Mouse (Mus musculus): ENCODE data around the gene Arhgap11a.

Arhgap11a gene

GRCm38 (mm10) chr2:113817681-113818606 lies 30.5 kb downstream of the Arhgap11a start:
- DNase-seq (ENCODE audit: low spot score), result no peak

GRCm38 (mm10) chr2:113807640-113808039 lies 40.8 kb downstream of the Arhgap11a start:
- peak; percentile 78 for DNase-seq (ENCODE audit: low spot score)

GRCm38 (mm10) chr2:113806851-113807577 lies 41.4 kb downstream of the Arhgap11a start:
- no peak for DNase-seq (ENCODE audit: low spot score)

- no peak for DNase-seq (ENCODE audit: low spot score)
Measured at GRCm38 (mm10) chr2:113805765-113806164, 42.7 kb downstream of the Arhgap11a start.

GRCm38 (mm10) chr2:113803753-113804152 lies 44.7 kb downstream of the Arhgap11a start:
- DNase-seq (ENCODE audit: low spot score), result no peak

GRCm38 (mm10) chr2:113800846-113801245 lies 47.6 kb downstream of the Arhgap11a start:
- no peak for DNase-seq (ENCODE audit: low spot score)

- no peak for DNase-seq (ENCODE audit: low spot score)
Measured at GRCm38 (mm10) chr2:113798605-113799004, 49.9 kb downstream of the Arhgap11a start.

GRCm38 (mm10) chr2:113795186-113795585 lies 53.3 kb downstream of the Arhgap11a start:
- no peak for DNase-seq (ENCODE audit: low spot score)

- no peak for DNase-seq (ENCODE audit: low spot score)
Measured at GRCm38 (mm10) chr2:113793521-113793920, 54.9 kb downstream of the Arhgap11a start.

- no peak for DNase-seq (ENCODE audit: low spot score)
Measured at GRCm38 (mm10) chr2:113788821-113789387, 59.6 kb downstream of the Arhgap11a start.

- DNase-seq (ENCODE audit: low spot score), result no peak
Measured at GRCm38 (mm10) chr2:113787882-113788281, 60.6 kb downstream of the Arhgap11a start.

GRCm38 (mm10) chr2:113784851-113785250 lies 63.6 kb downstream of the Arhgap11a start:
- DNase-seq (ENCODE audit: low spot score), result no peak

GRCm38 (mm10) chr2:113781521-113781920 lies 66.9 kb downstream of the Arhgap11a start:
- no peak for DNase-seq (ENCODE audit: low spot score)

Measured in embryo, embryonic 10 days (tissue).